Mouse (Mus musculus): Measurements from ENCODE around the gene Gtf3c5. TPM values are rescaled to one million over a fixed set of nuclear protein-coding genes. Genes with fewer than 3 reads are reported as not detected.

Gtf3c5 gene
- polyA plus RNA-seq, 1 experiment from 2014 or later = 47.7 TPM

DNA sequence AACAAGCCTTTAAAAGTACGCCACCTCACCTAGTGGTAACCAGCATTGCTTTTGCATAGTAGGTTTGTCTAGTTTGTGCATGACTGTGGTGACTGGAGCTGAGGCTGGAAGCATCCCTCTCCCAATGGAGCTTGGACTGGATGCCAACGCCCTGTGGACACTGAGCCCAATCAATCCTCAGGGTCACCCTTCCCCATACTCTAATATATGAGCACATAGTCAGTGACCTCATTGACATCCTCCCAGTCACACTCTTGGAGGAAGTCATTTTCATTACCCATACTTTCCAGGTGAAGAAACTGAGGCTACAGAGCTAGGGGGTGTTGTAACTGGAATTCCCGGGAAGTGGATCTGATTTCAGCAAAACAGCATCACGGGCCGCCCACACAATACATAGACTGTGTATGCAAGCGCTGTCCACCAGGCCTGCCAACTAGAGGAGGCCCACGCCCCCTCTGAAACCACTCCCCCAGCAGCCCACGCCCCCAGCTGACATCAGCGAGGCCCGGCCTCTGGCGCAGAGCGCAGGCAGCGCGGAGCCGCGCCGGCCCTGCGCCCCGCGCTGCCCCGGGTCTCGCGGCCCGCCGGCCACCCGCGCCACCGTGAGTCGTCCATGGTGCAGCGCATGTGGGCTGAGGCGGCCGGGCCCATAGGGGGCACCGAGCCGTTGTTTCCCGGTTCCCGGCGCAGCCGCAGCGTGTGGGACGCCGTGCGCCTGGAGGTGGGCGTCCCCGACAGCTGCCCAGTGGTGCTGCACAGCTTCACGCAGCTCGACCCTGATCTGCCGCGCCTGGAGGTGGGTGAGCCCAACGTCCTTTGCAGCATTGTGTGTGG, 50.4 kb downstream of the Gtf3c5 start:
- Histone ChIP-seq H3K36me3 (no peaks in the 10 kb centered on the region), H3K27me3 (no peaks in the 10 kb centered on the region), H3K9ac (peak overlapping the region; percentile 68), H3K9me3 (replicated peaks) (no peaks in the 10 kb centered on the region), H3K4me2 (replicated peaks) (peak overlapping the region; percentile 72), H3K27ac (replicated peaks) (peak overlapping the region; percentile 88), H3K4me1 (peaks cover 97% of the 10 kb centered on the region), H3K4me3 (replicated peaks) (peak overlapping the region; percentile 83)
- peak; percentile 92 for ATAC-seq (ENCODE audit: insufficient number of reproducible peaks, low FRiP score, low TSS enrichment, low read depth)
- 3% methylated on average over 49 of the region's 49 CpGs for WGBS

DNA sequence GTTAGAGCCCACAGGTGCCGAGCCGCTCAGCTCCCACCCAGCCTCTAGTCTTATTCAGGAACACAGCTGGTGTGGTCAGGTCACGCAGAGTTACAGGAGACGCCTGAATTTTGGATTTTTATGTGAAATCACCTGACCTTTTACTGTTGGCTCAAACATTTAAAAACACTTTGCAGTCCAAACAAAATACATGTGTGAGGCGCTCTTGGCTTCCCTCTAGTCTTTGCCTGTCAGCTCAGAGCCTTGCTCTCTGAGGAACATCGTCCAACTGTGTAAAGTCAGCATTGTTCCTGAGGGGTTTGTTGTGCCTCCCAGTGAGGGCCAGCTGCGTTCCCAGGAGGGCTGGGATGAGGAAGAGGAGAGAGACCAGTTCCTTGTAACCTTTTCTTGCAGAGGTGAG, 53.2 kb downstream of the Gtf3c5 start:
- Histone ChIP-seq H3K4me1 (peaks cover 95% of the 10 kb centered on the region), H3K27ac (replicated peaks) (peak overlapping the region; percentile 63; the same call in 1 of the 2 replicates), H3K4me2 (replicated peaks) (no peak overlapping the region), H3K27me3 (no peaks in the 10 kb centered on the region), H3K9ac (no peak overlapping the region), H3K36me3 (no peaks in the 10 kb centered on the region), H3K4me3 (replicated peaks) (no peak overlapping the region), H3K9me3 (replicated peaks) (no peaks in the 10 kb centered on the region)
- no peak for ATAC-seq (ENCODE audit: insufficient number of reproducible peaks, low FRiP score, low TSS enrichment, low read depth)
- WGBS = 54% methylated on average over 7 of the region's 7 CpGs

DNA sequence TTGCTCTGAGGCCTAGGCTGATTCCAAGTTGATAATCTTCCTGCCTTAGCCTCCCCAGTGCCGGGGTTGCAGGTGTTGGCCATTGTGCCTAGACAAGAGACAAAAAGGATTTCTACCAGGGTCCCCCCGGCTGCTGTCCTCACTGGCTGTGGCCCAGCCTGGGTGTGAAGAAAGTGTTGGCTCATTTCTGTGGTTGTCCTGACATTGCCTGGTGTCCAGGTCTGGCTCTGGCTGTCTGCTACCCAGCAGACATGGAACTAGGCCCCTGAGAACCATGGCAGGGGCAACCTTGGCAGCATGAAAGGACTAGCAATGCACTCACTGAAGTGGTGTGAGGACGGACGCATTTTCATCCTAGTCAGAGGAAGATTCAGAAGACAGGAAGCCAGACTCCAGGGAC, 53.7 kb downstream of the Gtf3c5 start:
- Histone ChIP-seq H3K9me3 (replicated peaks) (no peaks in the 10 kb centered on the region), H3K27me3 (no peaks in the 10 kb centered on the region), H3K9ac (no peak overlapping the region), H3K4me3 (replicated peaks) (no peak overlapping the region), H3K4me1 (peaks cover 95% of the 10 kb centered on the region), H3K27ac (replicated peaks) (peak overlapping the region; percentile 63), H3K36me3 (no peaks in the 10 kb centered on the region), H3K4me2 (replicated peaks) (no peak overlapping the region)
- ATAC-seq (ENCODE audit: insufficient number of reproducible peaks, low FRiP score, low TSS enrichment, low read depth) = no peak
- 71% methylated on average over 4 of the region's 4 CpGs for WGBS

DNA sequence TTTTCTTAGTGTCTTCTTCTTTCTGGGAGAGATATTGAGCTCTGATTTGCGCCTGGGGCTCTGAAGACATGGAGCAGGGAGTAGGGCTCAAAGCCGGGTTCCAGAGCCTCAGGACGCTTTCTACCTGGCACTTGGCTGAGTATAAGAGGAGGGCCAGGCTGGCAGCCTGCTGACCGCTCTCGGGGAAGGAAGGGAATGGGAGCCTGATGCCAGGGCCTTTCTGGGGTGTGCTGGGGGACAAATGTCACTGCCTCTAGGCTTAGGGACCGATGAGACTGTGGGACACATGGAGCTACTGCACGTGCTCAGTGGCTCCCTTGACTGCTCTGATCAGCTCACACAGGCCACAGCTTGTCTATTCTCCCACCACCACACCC, 55.2 kb downstream of the Gtf3c5 start:
- Histone ChIP-seq H3K27ac (replicated peaks) (0 out of 2 replicates have a peak overlapping the region, but pooled peaks have one; percentile 19), H3K9ac (no peak overlapping the region), H3K4me1 (peaks cover 96% of the 10 kb centered on the region), H3K4me2 (replicated peaks) (no peak overlapping the region), H3K4me3 (replicated peaks) (no peak overlapping the region), H3K36me3 (no peaks in the 10 kb centered on the region), H3K27me3 (no peaks in the 10 kb centered on the region), H3K9me3 (replicated peaks) (no peaks in the 10 kb centered on the region)
- 67% methylated on average over 7 of the region's 7 CpGs for WGBS
- no peak for ATAC-seq (ENCODE audit: insufficient number of reproducible peaks, low FRiP score, low TSS enrichment, low read depth)

DNA sequence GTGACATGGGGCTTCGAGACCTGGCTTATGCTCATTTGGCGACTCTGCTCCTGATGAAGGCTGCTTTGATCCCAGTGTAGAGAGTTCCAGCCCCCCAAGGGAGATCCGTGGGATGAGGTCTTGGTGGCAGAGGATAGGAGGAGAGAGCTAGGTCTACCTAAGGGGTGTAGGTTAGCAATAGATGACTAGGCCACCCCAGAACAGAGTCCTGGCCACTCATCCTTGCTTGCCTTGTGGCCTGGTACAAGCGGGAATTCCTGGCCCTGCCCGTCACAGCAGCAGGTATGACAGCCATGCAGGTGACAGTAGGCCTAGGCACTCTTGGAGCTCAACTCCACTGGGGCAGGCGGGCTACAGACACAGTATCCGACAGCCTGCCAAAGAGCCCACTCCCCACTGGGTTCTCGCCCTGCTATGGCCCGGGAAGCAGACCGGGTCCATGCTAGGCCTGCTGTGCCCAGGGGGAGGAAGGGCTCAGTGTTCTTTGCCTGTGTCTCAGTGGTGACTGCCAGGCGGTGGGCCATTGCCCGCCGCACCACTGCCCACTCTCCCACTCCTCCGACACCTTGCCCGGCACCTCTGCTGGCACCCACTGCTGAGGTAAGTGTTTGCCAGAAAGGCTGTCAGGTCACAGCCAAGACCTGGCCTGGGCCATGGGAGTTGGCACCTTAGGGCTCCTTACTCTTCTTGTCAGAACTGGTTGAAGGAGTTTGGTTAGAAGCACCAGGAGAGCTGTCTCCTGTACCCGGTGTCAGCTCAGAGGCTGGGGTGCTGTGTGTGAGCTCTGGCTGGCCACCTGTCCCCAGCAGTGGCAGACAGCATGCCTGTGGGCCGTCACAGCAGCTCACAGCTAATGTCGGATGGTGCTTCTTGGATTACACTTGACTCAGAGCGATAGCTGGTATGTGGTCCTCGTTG, 55.9 kb downstream of the Gtf3c5 start:
- Histone ChIP-seq H3K4me1 (peaks cover 95% of the 10 kb centered on the region), H3K36me3 (no peaks in the 10 kb centered on the region), H3K9ac (no peak overlapping the region), H3K27ac (replicated peaks) (0 out of 2 replicates have a peak overlapping the region, but pooled peaks have one; percentile 19), H3K27me3 (no peaks in the 10 kb centered on the region), H3K4me3 (replicated peaks) (no peak overlapping the region), H3K4me2 (replicated peaks) (no peak overlapping the region), H3K9me3 (replicated peaks) (no peaks in the 10 kb centered on the region)
- ATAC-seq (ENCODE audit: insufficient number of reproducible peaks, low FRiP score, low TSS enrichment, low read depth) = no peak
- WGBS = 77% methylated on average over 20 of the region's 20 CpGs

DNA sequence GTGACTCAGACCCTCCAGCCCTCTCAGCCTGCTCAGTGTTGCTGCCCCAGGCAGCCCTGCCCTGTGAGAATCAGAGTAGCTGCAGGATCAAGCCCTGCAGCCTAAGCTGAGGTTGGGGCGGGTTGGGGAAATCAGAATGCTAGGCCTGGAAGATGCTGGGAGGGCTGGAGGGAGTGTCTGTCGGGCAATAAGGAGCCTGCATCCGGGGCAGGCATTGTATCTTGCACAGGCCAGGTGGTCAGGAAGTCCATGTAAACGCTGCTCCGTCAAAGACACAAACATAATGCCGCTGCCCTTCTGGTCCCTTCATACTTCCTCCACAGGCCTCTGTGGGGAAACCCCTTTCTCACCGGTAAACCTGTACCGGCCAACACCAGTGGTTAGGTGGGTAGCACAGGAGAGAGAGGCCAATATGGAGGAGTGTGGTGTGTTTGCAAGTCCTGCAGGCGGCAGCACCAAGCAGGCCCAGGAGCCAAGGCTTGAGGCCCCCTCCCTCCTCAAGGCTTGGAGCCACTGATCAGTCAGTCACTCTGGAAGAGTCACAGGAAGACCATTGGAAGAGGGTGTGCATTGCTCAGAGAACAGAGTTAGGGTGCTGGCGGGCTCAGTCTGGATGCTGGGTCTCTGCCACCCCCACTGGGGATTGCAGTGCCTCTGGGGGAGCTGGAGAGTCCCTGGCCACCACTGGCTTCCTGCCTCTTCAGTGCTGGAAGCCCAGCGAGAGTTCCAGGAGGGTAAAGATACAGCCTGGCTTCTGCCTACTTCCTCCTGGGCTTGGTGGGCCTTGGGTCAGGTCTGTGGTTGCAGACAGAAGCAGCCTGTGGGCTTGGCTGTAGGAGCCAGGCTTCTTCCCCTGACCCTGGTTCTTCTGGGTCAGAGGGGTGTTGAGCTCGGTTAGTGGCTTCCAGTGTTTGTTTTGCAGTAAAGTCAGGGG, 57.3 kb downstream of the Gtf3c5 start:
- H3K4me1 ChIP-seq = peaks cover 95% of the 10 kb centered on the region
- no peak for ATAC-seq (ENCODE audit: insufficient number of reproducible peaks, low FRiP score, low TSS enrichment, low read depth)
- no peak overlapping the region for H3K4me3 ChIP-seq (replicated peaks)
- peak overlapping the region; percentile 82 for H3K27ac ChIP-seq (replicated peaks)
- no peak overlapping the region for H3K9ac ChIP-seq
- no peak overlapping the region for H3K4me2 ChIP-seq (replicated peaks)
- 40% methylated on average over 12 of the region's 12 CpGs for WGBS
- no peaks in the 10 kb centered on the region for H3K36me3 ChIP-seq
- no peaks in the 10 kb centered on the region for H3K9me3 ChIP-seq (replicated peaks)
- H3K27me3 ChIP-seq = no peaks in the 10 kb centered on the region

DNA sequence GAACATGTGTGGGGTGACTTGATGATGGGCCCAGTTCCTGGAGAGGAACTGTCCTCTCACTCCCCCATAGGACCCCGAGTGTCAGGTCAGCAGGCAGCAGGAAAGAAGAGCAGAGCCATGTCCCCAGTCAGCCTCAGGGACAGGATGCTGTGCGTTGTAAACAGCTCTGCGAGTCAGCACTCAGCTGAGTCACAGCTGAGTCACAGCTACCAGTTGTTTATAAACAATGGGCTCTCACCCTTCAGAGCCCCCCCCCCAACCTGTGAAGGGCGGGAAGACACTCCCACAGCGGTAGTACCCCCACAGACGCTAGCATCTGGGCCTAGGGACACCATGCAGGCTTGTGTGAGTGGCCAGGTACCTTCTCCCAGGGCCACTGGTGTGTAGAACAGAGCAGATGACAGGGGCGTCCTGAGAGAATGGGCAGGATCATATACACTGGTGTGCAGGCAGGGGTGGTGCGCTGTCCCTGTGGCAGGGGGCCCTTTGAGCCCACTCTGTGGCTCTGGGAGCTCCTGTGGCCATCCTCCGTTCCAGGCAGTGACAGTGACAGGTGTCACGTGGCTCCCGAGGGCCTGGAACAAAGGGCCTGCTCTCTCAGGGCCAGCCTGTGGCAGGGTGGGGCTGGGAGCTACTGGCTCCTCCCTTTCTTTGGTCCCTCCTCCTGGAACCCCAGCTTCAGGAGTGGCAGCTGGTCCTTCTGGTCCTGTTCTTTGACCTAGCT, 58.2 kb downstream of the Gtf3c5 start:
- Histone ChIP-seq H3K9me3 (replicated peaks) (no peaks in the 10 kb centered on the region), H3K4me2 (replicated peaks) (no peak overlapping the region), H3K4me3 (replicated peaks) (no peak overlapping the region), H3K27ac (replicated peaks) (peak overlapping the region; percentile 82), H3K4me1 (peaks cover 95% of the 10 kb centered on the region), H3K27me3 (no peaks in the 10 kb centered on the region), H3K9ac (no peak overlapping the region), H3K36me3 (no peaks in the 10 kb centered on the region)
- 14% methylated on average over 11 of the region's 11 CpGs for WGBS
- ATAC-seq (ENCODE audit: insufficient number of reproducible peaks, low FRiP score, low TSS enrichment, low read depth) = peak; percentile 67

DNA sequence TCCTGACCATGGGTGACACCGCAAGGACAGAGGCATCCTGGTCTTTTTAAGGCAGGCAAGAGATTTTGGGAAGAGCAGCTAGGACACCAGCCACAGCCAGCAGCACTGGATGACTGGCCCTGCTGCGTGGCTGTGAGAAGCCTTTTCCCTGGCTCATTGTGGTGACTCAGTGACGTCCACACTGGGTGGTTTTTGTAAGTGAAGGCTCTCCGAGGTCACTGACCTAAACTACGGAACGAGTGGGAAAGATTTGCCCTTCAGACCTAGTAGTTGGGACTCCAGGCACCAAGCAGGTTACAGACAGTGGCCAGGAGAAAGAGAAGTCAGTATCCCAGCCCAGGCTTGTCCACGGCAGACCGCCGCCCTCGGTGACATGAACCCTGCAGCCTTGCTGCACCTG, 59.1 kb downstream of the Gtf3c5 start:
- peaks cover 90% of the 10 kb centered on the region for H3K4me1 ChIP-seq
- H3K27ac ChIP-seq (replicated peaks) = peak overlapping the region; percentile 82; the same call in 1 of the 2 replicates
- H3K4me3 ChIP-seq (replicated peaks) = no peak overlapping the region
- no peaks in the 10 kb centered on the region for H3K36me3 ChIP-seq
- no peak overlapping the region for H3K9ac ChIP-seq
- no peak overlapping the region for H3K4me2 ChIP-seq (replicated peaks)
- H3K27me3 ChIP-seq = no peaks in the 10 kb centered on the region
- no peak for ATAC-seq (ENCODE audit: insufficient number of reproducible peaks, low FRiP score, low TSS enrichment, low read depth)
- no peaks in the 10 kb centered on the region for H3K9me3 ChIP-seq (replicated peaks)
- 83% methylated on average over 10 of the region's 10 CpGs for WGBS

DNA sequence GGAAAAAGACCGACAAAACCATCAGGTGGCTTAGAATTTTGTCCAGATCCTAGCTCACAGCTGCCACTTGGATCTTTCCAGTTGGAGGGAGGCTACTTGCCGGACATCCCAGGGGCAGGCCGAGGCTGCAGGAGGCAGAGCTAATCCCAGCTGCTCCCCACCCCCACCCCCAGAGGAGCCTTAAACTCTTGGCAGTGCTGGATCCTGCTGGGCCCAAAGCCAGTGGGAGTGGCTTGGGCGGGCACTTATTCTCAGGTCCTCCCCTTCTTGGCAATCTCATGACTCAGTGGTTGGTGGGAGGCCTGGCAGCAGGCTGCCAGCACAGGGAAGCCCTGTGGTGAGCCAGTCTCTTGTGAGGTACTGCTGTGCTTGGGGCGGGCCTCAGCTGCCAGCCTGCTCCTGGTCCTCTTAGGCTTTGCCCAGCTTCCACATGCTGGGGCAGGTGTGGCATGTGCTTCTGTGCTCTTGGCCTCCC, 59.9 kb downstream of the Gtf3c5 start:
- peak; percentile 77 for ATAC-seq (ENCODE audit: insufficient number of reproducible peaks, low FRiP score, low TSS enrichment, low read depth)
- Histone ChIP-seq H3K36me3 (no peaks in the 10 kb centered on the region), H3K9me3 (replicated peaks) (no peaks in the 10 kb centered on the region), H3K27me3 (no peaks in the 10 kb centered on the region), H3K4me1 (peaks cover 87% of the 10 kb centered on the region), H3K9ac (no peak overlapping the region), H3K27ac (replicated peaks) (peak overlapping the region; percentile 82), H3K4me3 (replicated peaks) (no peak overlapping the region), H3K4me2 (replicated peaks) (no peak overlapping the region; the same call in 1 of the 2 replicates)
- 14% methylated on average over 5 of the region's 5 CpGs for WGBS

DNA sequence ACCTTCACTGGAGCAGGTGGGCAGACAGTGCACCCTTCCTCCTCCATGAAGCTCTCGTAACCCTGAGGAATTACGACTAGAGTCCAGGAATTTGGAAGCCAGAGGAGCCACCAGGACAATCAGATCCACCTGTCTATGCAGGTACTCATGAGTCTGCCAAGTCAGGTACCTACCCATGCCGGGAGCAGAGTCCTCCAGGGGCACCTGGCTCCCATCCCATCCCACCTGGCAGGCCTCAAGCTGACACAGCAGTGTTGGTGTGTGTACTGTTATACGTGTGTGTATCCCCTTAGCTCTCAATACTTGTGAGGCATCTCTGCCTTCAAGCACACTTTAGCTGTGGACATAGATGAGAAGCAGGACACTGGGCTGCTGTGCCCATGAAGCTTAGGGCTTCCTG, 61.4 kb downstream of the Gtf3c5 start:
- no peak overlapping the region for H3K4me3 ChIP-seq (replicated peaks)

More for the DNA sequence above, 61.4 kb downstream of the Gtf3c5 start:
- peaks cover 86% of the 10 kb centered on the region for H3K4me1 ChIP-seq
- ATAC-seq (ENCODE audit: insufficient number of reproducible peaks, low FRiP score, low TSS enrichment, low read depth) = no peak
- no peak overlapping the region for H3K4me2 ChIP-seq (replicated peaks)
- no peak overlapping the region for H3K9ac ChIP-seq
- peak overlapping the region; percentile 60; the same call in 1 of the 2 replicates for H3K27ac ChIP-seq (replicated peaks)
- no peaks in the 10 kb centered on the region for H3K9me3 ChIP-seq (replicated peaks)
- WGBS = 69% methylated on average over 4 of the region's 4 CpGs
- no peaks in the 10 kb centered on the region for H3K36me3 ChIP-seq
- H3K27me3 ChIP-seq = no peaks in the 10 kb centered on the region
